Mouse (Mus musculus) c-Kit-negative CD71-positive TER-119-positive erythroid progenitor cells, embryonic 14.5 days (primary cell): Measurements from ENCODE around the gene Adora3.

ENCODE experiments used
- DNase-seq: peaks from one replicate; pipeline ENCODE4 v3.0.0-alpha.2; 2013; ENCODE audit warnings: low read depth, low spot score

Adora3 gene

DNA sequence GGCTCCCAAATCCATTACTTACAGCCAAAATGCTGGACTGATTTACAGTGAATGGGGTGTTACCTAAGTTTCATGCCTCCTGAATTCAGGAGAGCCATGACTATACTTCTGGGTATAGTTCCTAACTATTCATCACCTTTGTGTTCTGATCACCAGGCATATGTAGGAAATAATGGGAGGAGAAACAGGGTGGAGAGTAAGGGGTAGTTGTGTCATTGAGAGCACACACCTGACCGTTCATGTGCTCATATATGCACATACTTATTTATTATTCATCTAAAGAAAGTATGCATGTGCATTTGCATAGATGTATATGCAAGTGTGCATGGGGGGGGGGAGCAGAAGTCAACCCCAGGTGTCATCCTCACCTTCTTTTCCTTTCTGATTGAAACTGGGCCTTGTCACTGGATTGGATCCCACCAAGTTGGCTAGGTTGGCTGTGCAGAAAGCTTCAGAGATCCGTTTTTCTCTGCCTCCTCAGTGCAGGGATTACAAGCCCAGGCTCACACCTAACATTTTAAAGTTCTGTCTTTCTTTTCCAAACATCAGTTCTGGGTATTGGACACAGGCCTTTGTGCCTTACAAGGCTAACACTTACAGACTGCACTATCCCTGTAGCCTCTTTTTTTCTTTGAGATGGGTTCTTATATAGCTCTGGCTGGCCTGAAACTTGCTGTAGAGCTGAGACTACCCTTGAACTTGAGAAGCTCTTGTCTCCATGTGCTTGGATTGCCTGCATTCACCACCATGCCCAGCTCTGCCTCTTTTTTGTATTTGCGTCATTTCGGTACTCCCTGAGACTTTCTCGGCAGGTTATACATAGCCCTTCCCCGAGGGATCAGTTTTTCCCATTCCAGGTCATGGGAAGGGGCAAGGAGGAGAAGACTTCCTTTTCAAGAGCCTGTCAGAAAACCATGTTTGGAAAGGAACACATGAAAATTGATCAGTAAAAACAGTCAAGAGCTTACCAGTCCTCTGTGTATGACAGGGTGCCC is 3.1 kb downstream of the Adora3 start:
- DNase-seq: no peak

DNA sequence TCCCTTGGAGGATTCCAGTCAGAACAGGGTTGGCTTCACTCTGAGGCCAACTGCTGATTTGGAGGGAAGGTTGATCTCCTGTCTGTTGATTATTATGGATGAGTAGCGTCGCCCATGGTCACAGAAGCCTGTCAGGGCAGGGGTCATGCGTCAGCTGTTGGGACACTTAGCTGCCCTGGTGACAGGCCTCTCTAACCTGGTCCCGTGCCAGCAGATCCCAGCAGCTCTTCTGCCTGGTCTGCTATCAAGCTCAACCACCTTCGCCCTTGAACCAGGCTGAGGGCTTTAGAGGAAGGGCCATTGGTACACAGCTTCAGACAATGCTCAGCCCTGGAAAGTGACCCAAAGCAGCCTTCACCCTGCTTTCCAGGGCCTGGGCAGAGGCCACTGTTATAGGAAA is 5.4 kb downstream of the Adora3 start:
- DNase-seq: no peak

DNA sequence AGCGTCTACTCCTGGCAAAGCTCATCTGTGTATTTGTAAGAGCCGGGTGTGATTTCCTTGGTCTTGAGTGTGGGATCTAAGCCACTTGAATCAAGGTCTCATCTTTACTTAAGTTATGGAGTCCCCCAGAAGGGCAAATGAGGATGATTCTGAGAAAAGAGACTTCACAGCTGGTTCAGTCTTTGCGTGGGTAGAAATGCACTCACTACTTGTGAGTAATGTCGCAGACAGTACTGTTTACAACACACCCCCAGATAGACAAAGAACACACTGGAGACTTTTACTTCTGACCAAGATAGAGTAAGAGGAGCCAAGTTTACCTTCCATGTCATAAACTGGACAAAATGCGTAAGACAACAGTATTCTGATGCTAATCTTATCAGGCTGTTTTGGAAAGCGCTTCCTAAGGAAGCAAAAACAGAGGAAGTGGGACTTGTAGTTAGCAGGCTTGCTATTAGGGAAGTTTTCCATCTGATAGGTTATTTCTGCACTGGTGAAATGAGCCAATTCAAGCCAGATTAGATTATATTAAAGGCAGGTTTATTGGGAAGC is 6.7 kb downstream of the Adora3 start:
- DNase-seq: no peak

- no peak for DNase-seq
Measured at GRCm38 (mm10) chr3:105877919-105878318, 7.3 kb downstream of the Adora3 start.

DNA sequence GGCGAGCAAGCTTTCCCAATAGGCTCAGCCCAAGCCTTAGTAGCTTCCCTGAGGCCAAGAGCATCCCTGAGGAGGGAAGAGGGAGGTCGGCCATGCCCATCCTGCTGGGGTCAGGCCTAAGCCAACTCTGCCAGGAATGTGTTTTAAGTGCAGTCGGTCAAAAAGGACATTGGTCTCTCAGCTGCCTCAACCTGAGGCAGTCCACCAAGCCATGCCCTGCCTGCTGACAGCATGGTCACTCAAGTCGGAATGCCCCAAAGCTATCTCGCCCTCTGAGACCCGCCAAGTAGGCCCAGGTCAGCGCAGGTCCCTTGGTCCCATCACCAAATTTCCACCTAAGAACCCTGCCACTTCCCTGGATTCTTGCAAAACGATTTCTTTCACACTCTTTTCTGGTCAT is 8.1 kb downstream of the Adora3 start:
- no peak for DNase-seq

- DNase-seq: no peak
Measured at GRCm38 (mm10) chr3:105880419-105880818, 9.8 kb downstream of the Adora3 start.

GRCm38 (mm10) chr3:105882105-105882504 is 11.4 kb downstream of the Adora3 start:
- DNase-seq: no peak

- no peak for DNase-seq
Measured at GRCm38 (mm10) chr3:105883111-105883510, 12.5 kb downstream of the Adora3 start.

GRCm38 (mm10) chr3:105888961-105889360 is 18.3 kb downstream of the Adora3 start:
- no peak for DNase-seq

GRCm38 (mm10) chr3:105890220-105890619 is 19.6 kb downstream of the Adora3 start:
- DNase-seq: no peak

GRCm38 (mm10) chr3:105891141-105891540 is 20.5 kb downstream of the Adora3 start:
- no peak for DNase-seq

GRCm38 (mm10) chr3:105891760-105892571 is 21.3 kb downstream of the Adora3 start:
- DNase-seq: no peak

DNA sequence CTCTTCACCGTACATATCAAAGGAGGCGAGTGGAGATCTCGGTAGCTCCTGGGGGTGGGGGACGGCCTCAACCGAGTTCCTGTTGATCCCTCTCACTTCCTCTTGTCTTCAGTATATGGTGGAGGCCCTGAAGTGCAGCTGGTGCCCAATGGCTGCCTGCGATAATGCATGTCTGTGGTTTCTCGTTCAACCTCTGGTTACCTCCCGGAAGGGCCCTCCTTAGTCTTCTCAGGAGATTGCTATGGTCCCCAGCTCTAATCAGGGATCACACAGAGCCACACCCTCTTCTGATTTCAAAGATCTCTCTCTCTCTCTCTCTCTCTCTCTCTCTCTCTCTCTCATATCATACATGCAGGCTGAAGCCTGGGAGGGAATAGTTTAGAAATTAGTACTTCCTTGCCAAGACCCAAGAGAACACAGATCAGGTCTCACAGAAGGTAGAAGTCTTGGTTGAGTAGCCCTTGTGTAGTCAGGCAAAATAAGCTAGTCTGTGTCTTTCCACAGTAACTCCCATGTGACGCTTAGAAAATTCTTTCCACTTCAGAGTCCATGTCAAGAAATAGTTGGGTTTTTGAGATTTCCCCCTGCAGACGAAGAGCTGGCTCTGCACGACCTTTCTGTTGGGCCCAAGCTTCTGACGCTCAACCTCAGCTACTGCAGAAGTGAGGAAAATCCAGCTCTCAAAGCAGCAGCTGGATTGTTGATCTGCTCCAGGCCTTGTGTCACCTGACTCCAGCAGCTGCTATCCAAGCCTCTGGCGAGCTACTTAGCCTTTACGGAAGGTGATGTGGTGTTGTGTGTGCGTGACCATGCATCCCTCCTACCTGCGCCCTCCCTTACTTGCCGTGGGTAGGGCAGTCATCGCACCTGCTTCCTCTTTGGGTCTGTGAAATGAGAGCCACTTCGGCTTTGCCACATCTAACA is 22.2 kb downstream of the Adora3 start:
- no peak for DNase-seq

GRCm38 (mm10) chr3:105893941-105894391 is 23.3 kb downstream of the Adora3 start:
- DNase-seq: no peak

DNA sequence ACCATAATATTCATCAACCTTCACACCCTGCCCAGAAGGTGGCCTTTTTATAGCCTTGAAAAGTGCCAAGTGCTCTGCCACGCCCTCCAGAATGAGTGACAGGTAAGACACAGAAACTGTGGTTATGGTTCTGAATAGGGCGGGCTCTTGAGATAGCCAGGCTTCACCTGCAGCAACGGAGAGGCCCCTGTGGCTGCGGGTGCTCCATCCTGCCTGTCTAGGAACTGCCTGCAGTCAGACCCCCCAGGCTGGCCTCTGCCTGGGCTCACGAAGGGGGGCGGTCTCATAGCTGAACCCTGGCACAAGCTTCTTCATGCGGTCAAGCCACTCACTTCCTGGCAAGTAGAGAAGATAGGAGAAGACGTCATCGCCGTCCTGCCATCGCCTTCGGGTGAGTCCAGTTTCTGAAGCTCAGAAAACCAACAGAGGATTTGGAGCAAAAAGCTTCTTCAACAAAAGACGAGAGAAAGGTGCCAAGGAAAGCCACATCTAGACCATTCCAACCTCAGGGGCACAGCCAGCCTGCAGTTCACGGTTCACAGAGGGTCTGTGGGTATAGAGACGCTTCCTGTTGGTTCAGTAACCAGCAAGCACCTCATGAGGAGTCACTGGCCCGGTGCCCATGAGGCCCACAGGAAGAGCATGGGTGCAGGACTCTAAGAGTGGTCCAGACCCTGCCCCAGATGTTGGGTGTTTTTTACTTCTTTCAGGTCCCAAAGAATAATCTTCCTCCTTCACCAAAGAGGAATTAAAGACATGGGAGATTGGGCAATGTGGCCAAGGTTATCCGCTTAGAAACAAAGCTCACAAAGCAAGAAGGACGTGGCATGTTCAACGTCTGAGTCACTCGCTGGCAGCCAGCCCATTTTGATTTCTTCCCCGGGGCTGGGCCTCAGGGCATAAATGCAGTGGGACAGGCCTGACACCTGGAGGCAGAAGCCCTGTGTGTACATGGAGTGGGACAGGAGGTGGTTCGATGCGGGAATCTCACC is 24.2 kb downstream of the Adora3 start:
- DNase-seq: no peak

DNA sequence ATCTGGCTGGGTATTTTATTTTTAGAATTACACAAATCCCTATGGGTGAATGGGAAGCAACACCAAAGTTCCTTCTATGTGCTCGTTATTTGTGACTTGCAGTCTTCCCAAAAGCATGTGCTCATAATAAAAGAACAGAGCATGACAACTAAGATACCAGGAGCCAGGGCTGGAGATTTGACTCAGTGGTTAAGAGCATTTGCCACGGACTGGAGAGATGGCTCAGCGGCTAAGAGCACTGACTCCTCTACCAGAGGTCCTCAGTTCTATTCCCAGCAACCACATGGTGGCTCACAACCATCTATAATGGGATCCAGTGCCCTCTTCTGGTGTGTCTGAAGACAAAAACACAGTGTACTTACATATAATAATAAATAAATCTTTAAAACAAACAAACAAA is 26.2 kb downstream of the Adora3 start:
- no peak for DNase-seq

DNA sequence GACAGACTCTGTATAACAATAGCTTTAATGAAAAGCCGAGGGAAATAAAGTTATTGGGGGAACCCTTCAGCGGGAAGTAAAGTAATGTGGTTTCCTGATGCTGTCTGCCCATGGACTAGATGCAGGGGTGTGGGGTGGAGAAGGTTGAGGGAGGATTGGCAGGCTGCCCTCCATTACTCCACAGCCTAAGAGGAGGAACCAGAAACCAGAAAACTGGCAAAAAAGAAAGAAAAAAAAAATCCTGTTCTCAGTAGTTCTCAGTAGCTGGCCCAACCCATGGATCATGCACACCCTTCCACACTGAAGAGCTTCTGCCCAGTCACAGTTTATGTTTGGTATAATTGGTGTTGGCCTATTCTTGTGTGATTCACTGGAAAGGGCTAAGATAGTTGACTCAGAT is 27.7 kb downstream of the Adora3 start:
- DNase-seq: no peak

GRCm38 (mm10) chr3:105898861-105899260 is 28.2 kb downstream of the Adora3 start:
- DNase-seq: no peak

DNA sequence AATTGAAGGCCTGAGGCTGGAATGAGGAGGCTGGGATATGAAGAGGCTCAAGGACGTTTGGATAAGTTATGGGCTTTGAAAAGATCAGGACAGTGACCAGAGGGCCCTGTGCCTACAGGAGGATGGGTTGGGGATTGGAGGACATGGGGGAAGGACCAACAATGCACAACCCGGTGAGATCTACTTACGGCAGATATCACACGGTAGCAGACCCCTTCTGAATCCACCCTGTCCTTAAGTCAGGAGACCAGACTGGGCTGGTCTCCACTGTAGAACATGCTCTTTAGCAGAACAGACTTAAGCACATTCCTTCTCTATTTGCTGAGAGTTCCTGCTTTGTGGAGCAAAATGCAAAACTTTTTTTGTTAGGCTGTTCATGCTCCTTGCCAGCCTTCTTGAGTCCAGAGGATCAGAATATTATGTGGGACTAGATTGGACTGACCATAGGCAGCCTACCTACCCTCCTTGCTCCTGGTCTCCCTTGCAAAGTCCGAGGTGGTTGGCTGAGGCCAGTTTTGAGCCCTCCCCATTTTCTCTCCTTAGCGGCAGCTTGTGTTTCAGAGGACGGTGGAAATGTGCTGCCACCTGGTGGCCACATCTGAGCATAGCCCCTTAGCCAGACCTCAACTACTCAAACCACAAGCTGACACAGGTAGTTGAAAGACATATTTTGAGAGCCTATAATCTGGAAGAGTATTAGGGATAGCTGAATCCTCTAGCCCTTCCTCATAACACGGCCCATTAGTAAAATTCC is 28.9 kb downstream of the Adora3 start:
- DNase-seq: peak; percentile 72
